Mouse (Mus musculus) heart, embryonic 13.5 days (tissue): ENCODE results near the gene Sft2d1. TPM values are rescaled to one million over a fixed set of nuclear protein-coding genes. Genes with fewer than 3 reads are reported as not detected.

Source experiments
- ATAC-seq: fragments of 200-750 bp; cut with Nextera tagmentation; 2 replicates; pipeline ENCODE4 v1.8.0; 2017; ENCODE audit warnings: moderate TSS enrichment; ENCODE audit not compliant: insufficient number of reproducible peaks, low FRiP score, low TSS enrichment; ENCODE audit errors: extremely low read depth
- H3K27ac ChIP-seq: fragments of 300-500 bp; sonication (generic); replicated peaks from 2 replicates; pipeline ENCODE4 v1.5.1; 2015; ENCODE audit warnings: moderate library complexity, mild to moderate bottlenecking, inconsistent platforms
- H3K27me3 ChIP-seq: fragments of 300-500 bp; sonication (generic); replicated peaks from 2 replicates; pipeline ENCODE4 v1.6.1; 2015; ENCODE audit warnings: mild to moderate bottlenecking, inconsistent platforms
- H3K36me3 ChIP-seq: fragments of 300-500 bp; sonication (generic); 2 replicates; pipeline ENCODE4 v1.6.1; 2015; ENCODE audit warnings: mild to moderate bottlenecking, inconsistent platforms
- H3K4me1 ChIP-seq: fragments of 300-500 bp; sonication (generic); 2 replicates; pipeline ENCODE4 v1.6.1; 2015; ENCODE audit warnings: inconsistent platforms
- H3K4me2 ChIP-seq: fragments of 300-500 bp; sonication (generic); 2 replicates; pipeline ENCODE4 v1.6.1; 2015; ENCODE audit warnings: inconsistent platforms, mild to moderate bottlenecking, moderate library complexity
- H3K4me3 ChIP-seq: fragments of 300-500 bp; sonication (generic); 2 replicates; pipeline ENCODE4 v1.5.1; 2015; ENCODE audit warnings: moderate library complexity, mild to moderate bottlenecking, inconsistent platforms
- H3K9ac ChIP-seq: fragments of 300-500 bp; sonication (generic); 2 replicates; pipeline ENCODE4 v1.6.1; 2015; ENCODE audit warnings: inconsistent platforms, mild to moderate bottlenecking, moderate library complexity
- H3K9me3 ChIP-seq: fragments of 300-500 bp; sonication (generic); 2 replicates; pipeline ENCODE4 v1.6.1; 2016; ENCODE audit warnings: inconsistent platforms
- WGBS: fragments of 180-500 bp; shearing (Covaris S2); methylation state at CpG from one replicate; pipeline ENCODE4 v1.1.7; 2015; ENCODE audit warnings: mixed read lengths; 5-methylcytosine and 5-hydroxymethylcytosine counted together
- polyA plus RNA-seq: library from polyadenylated mRNA; unstranded; fragments of >200 nt; fragmentation: Nextera tagmentation; extraction: Ambion mirVana; gene quantifications from 2 replicates; pipeline ENCODE4 v1.2.1, GENCODE M21; 2015

Gene Sft2d1
- polyA plus RNA-seq, 1 experiment from 2014 or later, result 59.1 TPM

DNA sequence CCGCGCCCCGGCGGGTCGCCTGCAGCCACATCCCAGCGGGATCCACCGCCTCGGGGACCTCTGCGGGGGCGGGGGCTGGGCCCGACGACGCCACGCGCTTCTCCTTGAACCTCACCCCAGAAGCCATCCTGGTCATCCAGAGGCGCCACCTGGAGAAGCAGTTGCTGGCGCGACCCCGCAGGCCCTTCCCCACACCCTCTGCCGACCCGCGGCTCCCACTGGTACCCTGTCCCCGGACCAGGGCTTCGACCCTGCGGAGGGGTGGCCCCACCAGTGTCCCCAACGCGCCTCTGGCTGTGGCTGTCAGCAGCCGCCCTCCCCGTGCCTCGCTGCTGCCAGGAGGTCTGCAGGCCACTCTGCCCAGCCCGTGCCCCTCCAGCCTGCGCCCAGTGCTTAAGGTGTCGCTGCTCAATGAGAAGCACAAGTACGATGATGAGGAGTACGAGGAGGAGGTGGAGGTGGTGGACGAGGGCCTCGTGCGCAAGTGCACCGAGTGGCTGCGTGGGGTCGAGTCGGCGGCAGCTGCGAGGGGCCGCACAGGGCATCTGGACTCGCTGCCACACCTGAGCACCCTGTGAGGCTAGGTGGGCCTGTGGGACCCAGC is 30.6 kb downstream of the Sft2d1 start:
- ATAC-seq, result no peak
- H3K4me1 ChIP-seq, result peaks cover 24% of the 10 kb centered on the region
- H3K4me3 ChIP-seq, result peak overlapping the region; percentile 59
- H3K9ac ChIP-seq, result peak overlapping the region; percentile 75
- peak overlapping the region; percentile 98 for H3K4me2 ChIP-seq
- no peak overlapping the region for H3K27ac ChIP-seq
- H3K36me3 ChIP-seq, result no peaks in the 10 kb centered on the region
- H3K27me3 ChIP-seq, result peaks cover 79% of the 10 kb centered on the region
- 11% methylated on average over 46 of the region's 46 CpGs for WGBS
- no peaks in the 10 kb centered on the region for H3K9me3 ChIP-seq

DNA sequence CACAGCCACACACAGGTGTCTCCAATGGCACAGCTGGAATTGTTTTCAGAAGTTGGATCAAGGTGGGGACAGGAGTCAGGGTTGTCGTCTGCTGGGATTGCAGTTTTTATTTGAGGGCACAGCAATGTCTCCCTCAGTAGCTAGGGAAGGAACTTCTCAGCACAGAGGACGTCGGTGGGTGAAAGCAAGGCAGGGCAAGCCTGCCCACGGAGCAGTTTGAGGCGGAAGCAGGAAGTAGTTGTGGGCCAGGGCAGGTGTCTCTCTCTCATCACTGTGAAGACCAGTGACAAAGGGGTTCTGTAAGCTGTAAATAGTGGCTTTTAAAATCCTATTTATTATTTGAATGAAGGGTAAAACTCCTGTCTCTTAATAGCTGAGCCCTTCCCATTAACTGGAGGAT is 31.8 kb downstream of the Sft2d1 start:
- 41% methylated on average over 5 of the region's 5 CpGs for WGBS
- H3K9ac ChIP-seq, result no peak overlapping the region
- H3K4me3 ChIP-seq, result no peak overlapping the region
- H3K36me3 ChIP-seq, result no peaks in the 10 kb centered on the region
- no peak overlapping the region for H3K4me2 ChIP-seq
- H3K27me3 ChIP-seq, result peaks cover 80% of the 10 kb centered on the region
- H3K27ac ChIP-seq, result no peak overlapping the region
- peaks cover 24% of the 10 kb centered on the region for H3K4me1 ChIP-seq
- no peak for ATAC-seq
- no peaks in the 10 kb centered on the region for H3K9me3 ChIP-seq

DNA sequence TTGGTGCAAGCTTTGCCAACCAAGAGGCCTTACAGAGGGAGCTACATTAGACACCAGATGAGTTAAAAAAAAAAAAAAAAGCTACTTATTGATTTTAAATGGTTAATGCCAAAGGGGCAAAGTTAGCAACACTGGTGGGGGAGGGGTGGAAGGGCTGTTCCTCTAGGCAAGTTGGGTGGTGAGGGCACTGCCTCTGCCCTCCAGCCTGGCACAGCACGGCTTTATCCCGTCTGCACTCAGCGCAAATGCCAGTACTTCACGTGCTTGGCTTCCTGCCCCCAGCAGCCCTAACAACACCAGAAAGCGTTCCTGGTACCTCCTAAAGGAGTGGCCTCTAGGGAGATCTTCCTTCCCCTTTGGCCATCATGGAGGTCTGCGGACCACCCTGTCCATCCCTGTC is 32.5 kb downstream of the Sft2d1 start:
- Histone ChIP-seq H3K4me3 (no peak overlapping the region), H3K27me3 (peaks cover 75% of the 10 kb centered on the region), H3K9me3 (no peaks in the 10 kb centered on the region), H3K36me3 (no peaks in the 10 kb centered on the region), H3K27ac (no peak overlapping the region), H3K9ac (no peak overlapping the region), H3K4me1 (peaks cover 24% of the 10 kb centered on the region), H3K4me2 (no peak overlapping the region)
- 69% methylated on average over 6 of the region's 6 CpGs for WGBS
- no peak for ATAC-seq

DNA sequence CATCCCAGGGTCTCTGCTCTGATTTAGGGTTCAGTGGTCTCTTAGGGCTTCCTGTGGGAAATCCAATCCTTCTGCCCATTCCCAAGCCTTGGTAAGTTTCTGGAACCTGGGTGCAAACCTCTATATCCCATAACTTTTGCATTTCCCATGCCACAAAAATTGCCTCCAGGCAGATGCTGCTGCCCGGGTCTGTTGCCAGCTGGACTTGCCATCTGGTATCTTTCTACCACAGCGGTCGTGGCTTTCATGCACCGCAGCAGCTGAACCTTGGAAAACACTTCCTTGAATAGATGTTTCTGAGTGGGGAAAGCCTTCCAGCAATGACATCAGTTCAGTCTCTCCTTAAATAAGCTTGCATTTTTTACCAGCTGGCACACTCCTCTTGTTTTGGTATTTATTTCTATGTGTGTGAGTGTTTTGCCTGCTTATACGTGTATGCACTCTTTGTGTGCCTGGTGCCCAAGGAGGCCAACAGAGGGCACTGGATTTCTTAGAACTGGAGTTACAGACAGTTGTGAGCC is 36.9 kb downstream of the Sft2d1 start:
- Histone ChIP-seq H3K9ac (no peak overlapping the region), H3K4me1 (no peaks in the 10 kb centered on the region), H3K27ac (no peak overlapping the region), H3K36me3 (no peaks in the 10 kb centered on the region), H3K27me3 (peaks cover 34% of the 10 kb centered on the region), H3K9me3 (no peaks in the 10 kb centered on the region), H3K4me2 (no peak overlapping the region), H3K4me3 (no peak overlapping the region)
- ATAC-seq, result no peak
- WGBS, result 83% methylated on average over 5 of the region's 5 CpGs

DNA sequence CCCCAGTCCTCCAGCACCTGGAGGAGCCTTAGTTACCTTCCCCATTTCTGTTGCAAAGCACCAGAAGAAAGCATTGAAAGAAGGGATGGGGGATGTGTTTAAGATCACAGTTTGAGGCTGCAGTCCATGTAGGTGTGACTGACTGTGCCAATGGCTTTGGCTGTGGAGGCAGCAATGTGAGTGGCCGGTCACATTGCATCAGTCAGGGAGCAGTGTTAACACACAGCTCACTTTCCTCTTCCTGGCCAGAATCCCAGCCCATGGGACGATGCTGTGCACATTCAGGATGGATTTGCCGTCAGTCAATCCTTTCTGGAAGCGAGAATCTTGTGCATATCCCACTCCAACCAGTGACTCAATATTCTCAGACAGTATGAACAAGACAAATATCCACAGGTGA is 38.0 kb downstream of the Sft2d1 start:
- H3K9me3 ChIP-seq, result no peaks in the 10 kb centered on the region
- H3K36me3 ChIP-seq, result no peaks in the 10 kb centered on the region
- no peak overlapping the region for H3K4me3 ChIP-seq
- WGBS, result 78% methylated on average over 4 of the region's 4 CpGs
- no peaks in the 10 kb centered on the region for H3K4me1 ChIP-seq
- H3K9ac ChIP-seq, result no peak overlapping the region
- H3K27me3 ChIP-seq, result peaks cover 24% of the 10 kb centered on the region
- H3K4me2 ChIP-seq, result no peak overlapping the region
- H3K27ac ChIP-seq, result no peak overlapping the region
- ATAC-seq, result no peak

DNA sequence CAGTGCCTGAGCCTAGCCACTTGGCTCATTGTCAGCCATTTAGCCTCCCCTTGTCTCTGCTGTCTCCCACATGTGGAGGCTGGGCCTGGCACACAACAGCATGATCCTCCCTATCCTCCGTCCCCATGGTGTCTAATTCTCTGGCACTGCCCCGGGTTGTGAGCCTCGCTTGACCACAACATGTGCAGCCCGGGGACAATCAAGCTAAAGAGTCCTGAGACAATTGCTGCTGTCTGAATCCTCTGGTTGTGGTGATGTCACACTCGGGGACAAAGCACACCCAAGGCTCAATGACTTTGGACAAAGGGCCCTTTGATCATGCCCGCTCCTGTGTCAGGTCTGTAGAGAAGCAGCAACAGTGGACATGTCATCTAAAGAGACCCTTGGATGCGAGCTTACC is 40.2 kb downstream of the Sft2d1 start:
- Histone ChIP-seq H3K4me3 (no peak overlapping the region), H3K9me3 (peaks cover 5% of the 10 kb centered on the region; the same call in 1 of the 2 replicates), H3K27me3 (peaks cover 8% of the 10 kb centered on the region; the same call in 1 of the 2 replicates), H3K9ac (no peak overlapping the region), H3K4me1 (no peaks in the 10 kb centered on the region), H3K36me3 (no peaks in the 10 kb centered on the region), H3K4me2 (no peak overlapping the region), H3K27ac (no peak overlapping the region)
- no peak for ATAC-seq
- WGBS, result 75% methylated on average over 7 of the region's 7 CpGs

DNA sequence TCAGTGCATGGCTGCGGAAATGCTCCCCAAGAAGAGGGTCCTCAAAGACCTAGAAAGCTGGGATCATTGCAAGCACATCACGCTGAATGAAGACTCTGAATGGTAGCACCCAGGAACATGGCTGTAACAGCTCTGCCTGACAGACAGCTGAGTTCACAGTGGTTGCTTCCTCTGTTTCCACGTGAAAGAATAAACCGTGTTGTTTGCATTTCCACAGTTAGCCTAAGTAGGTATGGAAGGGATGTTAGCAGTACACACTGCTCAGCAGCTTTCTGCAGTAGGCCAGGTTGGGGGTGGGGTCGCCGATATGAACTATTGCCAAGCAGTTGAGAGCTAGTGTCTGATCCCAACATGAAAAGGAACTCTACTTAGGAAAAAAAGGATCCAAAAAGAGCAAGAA is 44.8 kb downstream of the Sft2d1 start, which contains the start of gene T2:
Gene T2, plus strand, starts transcription at position 301 of the 400 bp plus-strand sequence.
- no peak within 1 kb of the TSS for H3K27ac ChIP-seq
- no peak for ATAC-seq

DNA sequence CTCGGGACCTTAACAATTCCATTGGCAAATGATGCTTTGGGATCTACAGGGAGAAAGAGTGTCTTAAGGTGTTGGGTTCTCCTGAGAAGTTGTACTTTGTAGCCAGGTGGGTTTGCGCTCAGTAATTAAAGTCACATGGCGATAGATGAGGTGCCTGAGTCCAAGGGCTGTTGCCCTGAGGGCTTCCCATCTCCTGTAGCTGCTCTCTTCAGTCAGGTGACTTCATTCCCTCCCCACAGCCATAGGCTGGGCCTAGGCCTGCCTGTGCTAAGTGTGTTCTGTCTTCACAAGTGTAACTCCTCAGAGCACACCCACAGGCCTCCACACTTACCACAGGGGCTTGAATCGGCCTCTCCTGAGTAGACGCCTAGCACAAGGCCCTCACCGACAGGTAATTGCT is 46.6 kb downstream of the Sft2d1 start:
- no peaks in the 10 kb centered on the region for H3K36me3 ChIP-seq
- ATAC-seq, result no peak
- WGBS, result 80% methylated on average over 6 of the region's 6 CpGs

More for the DNA sequence above, 44.8 kb downstream of the Sft2d1 start, which contains the start of gene T2:
- no peak within 1 kb of the TSS for H3K9ac ChIP-seq
- no peak within 1 kb of the TSS for H3K4me2 ChIP-seq
- H3K4me1 ChIP-seq, result no peaks in the 10 kb centered on the region
- H3K36me3 ChIP-seq, result no peaks in the 10 kb centered on the region
- H3K4me3 ChIP-seq, result no peak within 1 kb of the TSS
- WGBS, result 81% methylated on average over 6 of the region's 6 CpGs
- peaks cover 13% of the 10 kb centered on the region; the same call in 1 of the 2 replicates for H3K27me3 ChIP-seq
- H3K9me3 ChIP-seq, result peaks cover 5% of the 10 kb centered on the region; the same call in 1 of the 2 replicates

DNA sequence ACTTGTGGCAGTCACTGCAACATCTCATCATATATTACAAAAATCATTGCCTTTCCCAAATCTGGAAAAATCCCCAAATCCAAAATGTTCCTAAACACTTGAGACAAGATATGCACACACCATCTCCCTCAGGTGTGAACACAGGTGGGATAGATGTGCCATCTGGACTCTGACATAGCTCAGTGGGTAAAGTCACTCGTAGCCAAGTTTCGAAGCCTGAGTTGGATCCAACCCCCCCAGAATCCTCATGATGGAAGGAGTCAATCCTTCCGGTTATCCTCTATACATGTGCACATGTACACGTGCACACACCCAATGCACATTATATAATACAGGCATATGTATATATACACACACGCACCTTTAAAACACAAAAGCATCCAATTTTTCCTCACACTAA is 50.0 kb downstream of the Sft2d1 start:
- H3K4me3 ChIP-seq, result no peak overlapping the region
- H3K4me2 ChIP-seq, result no peak overlapping the region
- H3K27me3 ChIP-seq, result peaks cover 47% of the 10 kb centered on the region
- H3K9me3 ChIP-seq, result no peaks in the 10 kb centered on the region
- ATAC-seq, result no peak
- no peaks in the 10 kb centered on the region for H3K4me1 ChIP-seq
- H3K27ac ChIP-seq, result no peak overlapping the region
- no peaks in the 10 kb centered on the region for H3K36me3 ChIP-seq
- WGBS, result 85% methylated on average over 5 of the region's 5 CpGs
- H3K9ac ChIP-seq, result no peak overlapping the region

More for the DNA sequence above, 46.6 kb downstream of the Sft2d1 start:
- H3K4me3 ChIP-seq, result no peak overlapping the region
- peaks cover 27% of the 10 kb centered on the region for H3K27me3 ChIP-seq
- no peak overlapping the region for H3K27ac ChIP-seq
- H3K9ac ChIP-seq, result no peak overlapping the region
- H3K9me3 ChIP-seq, result peaks cover 5% of the 10 kb centered on the region; the same call in 1 of the 2 replicates
- H3K4me2 ChIP-seq, result no peak overlapping the region
- H3K4me1 ChIP-seq, result no peaks in the 10 kb centered on the region

DNA sequence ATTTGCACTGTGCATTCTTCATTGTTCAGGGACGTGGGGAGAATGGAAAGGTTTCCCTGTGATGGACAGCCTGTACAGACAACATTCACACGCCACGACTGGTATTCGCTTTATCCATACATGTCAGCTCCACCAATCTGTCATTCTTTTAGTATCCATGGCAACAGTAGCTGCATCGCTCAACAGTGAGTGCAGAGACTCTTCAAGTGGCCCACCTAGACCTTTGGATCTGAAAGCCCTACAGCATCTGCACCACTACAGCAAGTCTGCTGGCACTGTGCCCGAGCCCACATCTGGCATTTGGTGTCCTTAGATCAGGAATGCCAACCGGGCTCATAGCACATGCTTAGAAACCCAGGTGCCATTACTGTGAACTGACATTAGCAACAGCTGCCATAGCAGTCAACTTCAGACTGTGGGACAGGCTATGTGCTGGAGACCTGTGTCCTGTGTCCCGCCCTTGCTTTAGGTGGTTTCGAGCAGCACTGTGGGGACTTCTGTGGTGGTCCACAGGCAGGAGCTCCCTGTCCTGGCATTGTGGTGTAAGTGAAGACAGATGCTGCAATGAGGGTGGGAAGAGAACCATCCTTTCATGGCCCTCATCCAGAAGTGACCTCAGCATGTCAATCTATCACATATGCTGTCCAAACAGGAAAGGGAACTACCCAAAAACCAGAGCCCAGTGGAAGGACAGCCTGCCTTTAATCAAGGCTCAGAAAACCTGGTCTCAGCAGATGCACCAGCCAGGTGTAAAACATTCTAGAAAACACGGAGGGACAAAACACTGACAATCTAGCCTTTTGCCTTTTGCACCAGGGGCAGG is 50.6 kb downstream of the Sft2d1 start:
- no peaks in the 10 kb centered on the region for H3K4me1 ChIP-seq
- no peak overlapping the region for H3K4me3 ChIP-seq
- no peak overlapping the region for H3K4me2 ChIP-seq
- 65% methylated on average over 10 of the region's 10 CpGs for WGBS
- H3K27ac ChIP-seq, result no peak overlapping the region
- H3K27me3 ChIP-seq, result peaks cover 53% of the 10 kb centered on the region
- no peak for ATAC-seq
- H3K9ac ChIP-seq, result no peak overlapping the region
- no peaks in the 10 kb centered on the region for H3K36me3 ChIP-seq
- H3K9me3 ChIP-seq, result no peaks in the 10 kb centered on the region

DNA sequence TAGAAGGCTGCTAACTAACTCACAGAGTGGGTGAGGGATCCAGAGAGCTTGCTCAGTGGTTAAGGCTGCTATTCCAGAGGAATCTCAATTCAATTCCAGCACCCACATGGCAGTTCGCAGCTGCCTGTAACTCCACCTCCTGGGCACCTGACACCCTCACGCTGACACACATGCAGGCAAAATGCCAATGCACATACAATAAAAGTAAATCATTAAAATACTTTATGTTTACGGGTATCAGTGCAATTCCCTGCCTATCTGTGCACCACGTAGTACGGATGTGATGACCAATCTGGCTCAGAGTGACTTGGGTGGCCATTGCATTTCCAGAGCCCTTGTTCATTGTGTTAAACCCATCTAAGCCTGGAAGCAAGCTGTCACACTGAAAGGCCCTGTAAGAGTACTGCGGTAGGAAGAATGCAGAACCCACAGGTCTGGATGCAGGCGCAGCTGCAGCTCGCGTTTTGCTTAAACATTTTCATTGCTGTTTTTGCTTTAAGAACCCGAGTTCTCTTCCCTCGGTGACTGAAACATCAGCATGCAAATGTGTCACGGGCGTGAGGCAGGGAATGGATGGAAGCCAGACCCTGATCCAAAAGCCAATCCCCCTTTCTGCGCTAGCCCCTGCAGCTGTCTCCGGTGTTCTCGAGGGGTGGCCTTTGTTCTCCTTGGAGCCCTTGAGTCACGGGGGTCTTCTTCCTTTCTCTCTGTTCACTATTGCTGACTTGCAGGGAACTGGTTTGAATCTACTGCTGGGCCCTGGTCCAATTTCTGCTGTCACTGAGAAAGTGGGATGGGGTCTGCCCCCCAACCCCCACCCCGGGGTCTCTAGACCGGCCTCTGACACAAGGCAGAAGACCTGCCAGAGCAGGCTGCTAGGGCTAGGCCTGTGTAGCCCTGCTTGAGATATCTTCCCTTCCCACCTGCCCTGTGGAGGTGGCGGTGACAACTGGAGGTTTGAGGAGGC is 56.9 kb downstream of the Sft2d1 start:
- Histone ChIP-seq H3K27ac (no peak overlapping the region), H3K9ac (peak overlapping the region; percentile 40; the same call in 1 of the 2 replicates)
- ATAC-seq, result no peak

More for the DNA sequence above, 56.9 kb downstream of the Sft2d1 start:
- no peaks in the 10 kb centered on the region for H3K36me3 ChIP-seq
- H3K4me3 ChIP-seq, result no peak overlapping the region
- H3K4me1 ChIP-seq, result peaks cover 31% of the 10 kb centered on the region
- H3K4me2 ChIP-seq, result peak overlapping the region; percentile 49
- H3K27me3 ChIP-seq, result peaks cover 44% of the 10 kb centered on the region
- 27% methylated on average over 20 of the region's 20 CpGs for WGBS
- no peaks in the 10 kb centered on the region for H3K9me3 ChIP-seq
